Mouse (Mus musculus): ENCODE measurements around the gene Prickle4.

- no peak for TF ChIP-seq POLR2A (IDR thresholded peaks at IDR 0.05; ENCODE audit: insufficient read depth, low read length)
- TF ChIP-seq CTCF (IDR thresholded peaks at IDR 0.05; ENCODE audit: low read depth, low read length): no peak
Observed at GRCm38 (mm10) chr17:47701793-47702192, 7.3 kb upstream of the Prickle4 start.

Measured in ES-Bruce4 (cell line).